Mouse (Mus musculus) 3T3-L1 (cell line): ENCODE results near the gene Disp2.

ENCODE experiments used
- DNase-seq: peaks from one replicate; pipeline ENCODE4 v3.0.0-alpha.2; 2015; ENCODE audit warnings: low read depth, low spot score

The Disp2 gene

DNA sequence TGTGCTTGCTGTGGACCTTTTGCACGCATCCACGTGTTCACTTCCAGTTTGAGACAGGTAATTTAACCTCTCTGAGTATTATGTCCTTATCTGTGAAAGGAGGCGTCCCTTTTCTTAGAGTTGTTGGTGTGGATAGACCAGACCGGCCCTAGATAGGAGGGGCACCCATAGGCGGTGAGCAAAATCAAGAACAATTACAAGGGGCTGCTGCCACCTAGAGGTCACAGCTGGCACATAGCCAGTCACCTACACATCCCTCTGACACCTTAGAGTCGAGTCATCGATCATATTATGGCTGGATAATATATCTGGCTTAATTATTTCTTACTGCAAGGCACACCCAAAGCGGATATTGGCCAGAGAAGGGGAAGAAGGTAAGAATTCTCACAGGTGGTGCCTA lies 19.7 kb upstream of the Disp2 start:
- DNase-seq = peak; percentile 60

- DNase-seq = peak; percentile 91
Observed at GRCm38 (mm10) chr2:118760311-118761025, 19.1 kb upstream of the Disp2 start.

DNA sequence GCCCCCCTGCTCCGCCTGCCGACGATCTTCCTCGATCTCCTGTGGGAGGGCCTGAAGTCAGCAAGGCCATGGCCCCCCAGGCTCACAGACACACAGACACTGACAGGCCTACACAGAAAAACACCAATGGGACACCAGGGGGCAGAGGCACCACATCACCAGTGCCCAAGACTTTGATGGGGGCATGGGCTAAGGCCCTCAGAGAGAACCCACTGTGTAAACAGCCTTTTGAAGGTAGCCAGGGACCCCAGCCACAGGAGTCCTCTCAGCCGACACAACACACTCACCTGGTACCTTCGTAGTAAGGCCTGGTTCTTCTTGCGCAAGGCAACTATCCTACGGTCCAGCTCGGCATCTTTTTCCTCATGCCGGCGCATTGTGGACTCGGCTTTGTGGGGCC lies 18.2 kb upstream of the Disp2 start:
- peak; percentile 81 for DNase-seq

DNA sequence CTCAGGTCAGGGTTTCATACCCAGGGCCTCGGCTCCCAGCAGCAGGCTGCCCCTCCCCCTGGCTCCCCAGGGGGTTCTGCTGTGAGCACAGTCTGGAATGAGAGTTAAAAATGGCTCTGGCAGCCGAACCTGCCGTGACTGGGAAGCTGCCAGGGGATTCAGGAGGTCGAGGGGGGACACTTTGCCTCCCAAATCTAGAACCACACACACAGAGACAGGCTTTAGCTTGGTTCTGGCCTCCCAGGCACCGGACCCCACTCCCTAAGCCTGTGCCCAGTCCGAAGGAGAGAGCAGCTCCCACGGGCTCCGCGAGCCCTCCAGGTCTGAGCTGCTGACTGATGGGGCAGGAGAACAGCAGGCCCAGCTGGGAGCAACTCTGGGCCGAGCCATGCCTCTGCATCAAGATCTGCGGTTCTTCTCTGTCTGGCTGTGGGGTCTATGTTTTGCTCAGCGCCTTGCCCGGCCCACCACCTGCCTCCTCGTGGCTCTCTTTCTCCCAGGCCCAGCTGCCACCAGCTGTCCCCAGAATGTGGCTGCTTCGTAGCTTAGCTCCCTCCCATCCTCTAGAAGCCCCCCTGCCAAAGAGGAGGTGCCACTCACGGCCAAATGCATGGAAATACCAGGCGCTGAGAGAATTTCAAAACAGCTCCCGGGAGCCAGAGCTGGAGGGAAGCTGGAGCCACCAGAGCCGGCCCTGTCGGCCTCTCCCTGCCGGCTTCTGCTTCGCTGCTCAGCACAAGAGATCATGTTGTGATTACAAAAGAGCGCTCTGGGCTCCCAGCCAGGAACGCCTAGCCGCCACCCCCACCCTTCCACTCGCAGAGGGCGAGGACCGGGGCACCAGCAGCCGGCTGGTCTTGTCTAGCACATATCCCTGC lies 17.4 kb upstream of the Disp2 start, which contains the start of gene Ccdc9b:
TSS of gene Ccdc9b (minus strand) at position 756 of the 878 bp plus-strand sequence.
- DNase-seq = peak; percentile 92

DNA sequence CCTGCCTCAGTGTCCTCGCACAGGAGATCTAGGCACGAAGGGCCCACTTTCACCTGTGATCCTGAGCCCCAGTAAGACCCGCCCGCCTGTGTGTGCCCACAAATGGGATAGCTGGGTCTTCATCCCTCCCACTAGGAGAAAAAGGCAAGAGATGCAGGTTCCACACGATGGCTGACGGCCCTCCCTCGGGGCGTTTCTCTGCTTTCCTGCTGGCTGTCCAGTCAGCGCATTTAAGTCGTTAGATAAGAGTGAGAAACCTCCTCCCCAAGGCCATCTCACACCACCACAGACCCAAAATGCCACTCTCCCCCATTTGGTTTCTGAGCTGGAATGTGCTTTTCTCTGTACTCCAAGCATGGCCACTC lies 16.8 kb upstream of the Disp2 start:
- peak; percentile 95 for DNase-seq

GRCm38 (mm10) chr2:118763469-118763868 lies 16.1 kb upstream of the Disp2 start:
- DNase-seq = peak; percentile 93

DNA sequence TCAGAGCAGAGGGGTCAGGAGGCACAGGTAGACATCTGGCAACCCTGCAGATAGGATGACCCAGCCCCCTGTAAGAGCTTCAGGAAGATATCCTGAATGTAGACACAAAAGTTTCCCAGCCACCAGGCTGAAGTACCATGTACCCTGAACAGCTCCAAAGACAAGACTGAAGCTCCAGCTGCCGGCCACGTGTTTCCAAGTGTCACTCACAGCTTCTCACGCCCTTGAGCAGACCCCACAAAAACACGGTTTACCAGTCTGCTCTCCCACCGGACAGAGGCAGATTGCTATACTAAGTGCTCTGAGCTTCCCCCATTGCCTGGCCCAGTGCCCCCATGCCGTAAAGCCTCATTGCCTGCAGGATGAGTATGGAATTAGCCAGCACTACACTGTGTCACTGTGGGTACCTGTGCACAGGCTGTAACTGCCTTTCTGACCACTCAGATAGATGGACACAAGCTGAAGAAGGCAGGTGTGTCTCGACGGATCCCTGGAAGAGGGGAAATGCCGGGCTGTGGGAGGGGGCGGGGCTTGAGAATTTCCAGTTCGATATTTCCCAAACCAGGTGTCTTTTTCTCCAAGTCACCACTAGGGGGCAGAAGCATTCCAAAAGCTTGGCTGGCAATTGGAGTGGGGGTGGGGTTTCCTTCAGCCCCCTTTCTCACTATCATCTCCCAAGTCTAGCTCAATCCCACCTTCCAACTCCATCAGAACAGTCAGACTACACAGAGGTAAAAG lies 15.3 kb upstream of the Disp2 start:
- peak; percentile 77 for DNase-seq

DNA sequence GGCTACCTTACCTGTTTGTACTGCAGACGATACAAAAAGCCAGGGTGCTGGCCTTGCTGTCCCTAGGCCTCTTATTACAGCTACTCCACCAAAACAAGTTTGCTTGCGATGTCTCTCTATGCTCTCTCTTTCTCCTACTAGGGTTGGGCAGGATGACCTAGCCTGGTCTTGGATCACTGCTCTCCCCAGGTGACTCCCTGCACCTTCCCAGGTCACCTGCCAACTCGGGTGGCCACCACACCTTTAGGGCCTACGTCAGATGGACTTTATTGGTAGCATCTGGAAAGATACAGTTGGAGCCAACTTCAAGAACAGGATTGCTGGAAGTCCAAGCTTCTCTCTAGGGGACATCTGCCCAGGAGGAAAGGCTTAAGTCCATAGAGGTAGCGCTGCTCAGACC lies 14.6 kb upstream of the Disp2 start:
- DNase-seq = no peak

- peak; percentile 69 for DNase-seq
Observed at GRCm38 (mm10) chr2:118766041-118767033, 13.2 kb upstream of the Disp2 start.

DNA sequence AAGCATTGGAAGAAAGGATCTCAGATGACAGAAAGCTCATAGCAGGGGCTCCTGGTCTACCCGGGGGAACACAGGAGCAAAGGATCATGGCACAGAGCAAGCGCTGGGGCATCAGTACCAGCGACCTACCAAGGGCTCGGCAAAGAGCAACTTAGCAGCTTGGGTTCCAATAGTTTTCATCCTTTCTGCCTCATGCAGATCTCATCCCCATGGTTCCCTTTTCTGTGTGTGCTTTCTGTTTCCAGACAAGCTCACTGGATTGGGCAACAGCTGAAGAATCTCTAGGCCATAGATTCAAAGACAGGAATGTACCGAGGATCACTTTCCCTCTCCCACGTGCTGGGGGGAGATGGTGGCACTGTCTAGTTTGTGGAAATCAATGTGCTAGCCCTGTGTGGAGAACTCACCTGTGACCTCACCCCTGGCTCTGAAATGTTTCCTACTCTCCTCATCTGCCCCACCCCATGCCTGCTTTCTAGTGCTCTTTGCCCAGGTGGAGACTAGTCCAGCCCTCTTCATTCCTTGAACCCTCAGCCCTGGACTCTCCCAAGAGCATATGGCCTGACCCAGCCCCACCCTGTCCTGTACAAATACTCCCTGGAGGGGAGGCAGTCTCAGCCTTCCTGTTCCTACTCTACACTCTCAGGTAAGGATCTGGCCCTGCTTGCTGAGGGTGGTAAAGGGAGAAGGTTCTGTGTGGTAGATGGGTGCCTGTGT lies 7.2 kb upstream of the Disp2 start, which contains the start of gene Phgr1:
TSS of gene Phgr1 (plus strand) at position 612 of the 717 bp plus-strand sequence.
- no peak for DNase-seq

DNA sequence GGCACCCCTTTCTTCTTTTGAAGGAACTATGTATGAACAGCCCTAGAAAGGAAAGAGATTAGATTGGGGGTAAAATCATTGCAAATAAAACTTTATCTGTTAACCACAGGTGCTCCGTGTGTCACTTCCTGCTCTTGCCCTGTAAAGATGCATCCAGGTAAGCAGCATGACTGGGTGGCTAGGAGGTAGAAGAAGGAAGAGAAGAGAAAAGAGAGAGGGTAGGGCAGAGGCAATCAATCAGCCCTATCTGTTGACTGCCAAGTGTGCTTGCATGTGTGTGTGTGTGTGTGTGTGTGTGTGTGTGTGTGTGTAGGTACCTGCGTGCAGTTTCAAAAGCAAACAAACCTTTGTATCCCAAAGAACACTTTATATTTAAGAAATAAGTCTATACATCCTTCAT lies 5.0 kb upstream of the Disp2 start:
- no peak for DNase-seq

- DNase-seq = peak; percentile 63
Observed at GRCm38 (mm10) chr2:118775396-118775795, 4.1 kb upstream of the Disp2 start.

GRCm38 (mm10) chr2:118775846-118776245 lies 3.7 kb upstream of the Disp2 start:
- peak; percentile 68 for DNase-seq

- DNase-seq = peak; percentile 39
Observed at GRCm38 (mm10) chr2:118776295-118776694, 3.2 kb upstream of the Disp2 start.

GRCm38 (mm10) chr2:118778418-118778817 lies 1.1 kb upstream of the Disp2 start:
- DNase-seq = no peak

DNA sequence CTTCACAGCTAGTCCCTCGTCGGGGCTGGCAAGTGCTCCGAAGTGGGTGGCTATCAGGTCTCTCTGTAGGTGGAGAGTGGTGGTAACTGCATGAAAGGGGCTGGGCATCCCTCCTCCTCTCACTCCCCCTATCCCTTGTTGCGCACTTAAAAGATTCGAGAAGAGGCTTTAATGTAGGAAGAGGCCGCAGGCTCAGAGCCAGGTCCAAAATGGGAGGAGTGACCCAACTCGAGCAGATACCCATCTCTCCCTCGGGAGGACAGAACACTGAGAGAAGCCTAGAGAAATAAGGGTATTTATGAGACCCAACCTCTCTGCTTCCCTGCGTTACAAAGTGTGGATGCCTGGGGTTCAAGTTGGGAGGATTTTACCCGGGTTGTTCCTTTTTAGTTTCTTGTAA lies 454 bp upstream of the Disp2 start:
- DNase-seq = no peak

GRCm38 (mm10) chr2:118781115-118781514 lies 1.6 kb downstream of the Disp2 start:
- DNase-seq = no peak

DNA sequence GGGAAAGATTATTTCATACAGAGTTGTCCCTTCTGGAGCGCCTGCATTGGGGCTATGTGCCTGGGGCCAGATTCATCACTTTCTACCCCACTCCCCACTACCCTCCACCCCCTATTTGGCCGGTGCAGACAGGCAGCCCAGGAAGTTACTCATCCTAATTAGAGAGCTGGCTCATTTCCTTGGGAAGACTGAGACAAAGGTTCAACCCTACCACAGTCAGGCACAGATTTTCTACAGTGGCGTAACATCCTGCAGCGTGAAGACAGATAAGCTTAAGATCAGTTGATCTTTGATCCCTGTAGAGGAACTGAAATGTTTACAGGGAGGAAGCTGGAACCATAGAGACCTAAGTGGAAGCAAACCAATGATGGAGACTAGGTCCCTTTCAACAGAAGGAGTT lies 2.8 kb downstream of the Disp2 start:
- DNase-seq = peak; percentile 33

DNA sequence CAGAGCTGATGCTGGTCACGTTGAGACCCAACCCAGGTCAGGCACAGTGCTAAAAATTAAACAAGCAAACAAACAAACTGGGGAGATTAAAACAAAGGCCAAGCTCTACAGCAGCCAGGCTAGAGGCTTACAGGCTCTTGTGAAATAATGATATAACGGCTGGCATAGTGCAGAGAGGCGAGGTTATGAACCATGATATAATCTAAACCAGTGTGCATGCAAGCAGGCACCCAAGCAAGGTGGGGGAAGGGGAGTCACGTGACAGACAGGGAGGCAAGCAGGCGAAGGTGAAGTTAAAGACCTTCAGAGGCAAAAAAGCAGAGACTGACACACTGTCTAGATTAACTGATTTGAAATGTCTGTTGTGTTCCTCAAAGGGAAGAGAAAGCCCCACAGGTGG lies 3.6 kb downstream of the Disp2 start:
- no peak for DNase-seq

DNA sequence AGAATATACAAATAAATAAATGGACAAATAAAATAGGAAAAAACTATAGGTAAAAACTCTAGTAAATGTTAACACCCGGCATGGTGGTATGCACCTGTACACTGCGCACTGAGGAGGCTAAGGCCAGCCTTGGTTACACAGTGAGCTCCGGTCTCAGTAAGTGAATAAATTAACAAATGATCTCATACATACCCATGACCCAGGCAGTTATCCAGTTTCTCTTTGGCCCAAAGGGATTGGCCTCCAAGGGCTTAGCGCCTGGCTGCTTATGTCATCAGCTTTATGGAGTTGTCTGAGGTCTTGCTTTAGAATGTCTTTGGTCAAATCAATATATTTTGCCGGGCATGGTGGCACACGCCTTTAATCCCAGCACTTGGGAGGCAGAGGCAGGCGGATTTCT lies 4.1 kb downstream of the Disp2 start:
- DNase-seq = no peak
